Mouse (Mus musculus) heart, embryonic 15.5 days (tissue): ENCODE results near the gene Plxna1. TPM values are rescaled to one million over a fixed set of nuclear protein-coding genes. Genes with fewer than 3 reads are reported as not detected.

ENCODE experiments used
- ATAC-seq: fragments of 200-750 bp; cut with Nextera tagmentation; replicated peaks from 2 replicates; pipeline ENCODE4 v1.8.0; 2017; ENCODE audit warnings: low read depth, moderate TSS enrichment; ENCODE audit not compliant: insufficient number of reproducible peaks, insufficient read depth, low FRiP score
- H3K27ac ChIP-seq: fragments of 300-500 bp; sonication (generic); 2 replicates; pipeline ENCODE4 v1.5.1; 2015; ENCODE audit warnings: mild to moderate bottlenecking, inconsistent platforms
- H3K27me3 ChIP-seq: fragments of 300-500 bp; sonication (generic); 2 replicates; pipeline ENCODE4 v1.6.1; 2015; ENCODE audit warnings: inconsistent platforms
- H3K36me3 ChIP-seq: fragments of 300-500 bp; sonication (generic); 2 replicates; pipeline ENCODE4 v1.6.1; 2015; ENCODE audit warnings: mild to moderate bottlenecking, inconsistent platforms
- H3K4me1 ChIP-seq: fragments of 300-500 bp; sonication (generic); replicated peaks from 2 replicates; pipeline ENCODE4 v1.6.1; 2015; ENCODE audit warnings: inconsistent platforms
- H3K4me2 ChIP-seq: fragments of 300-500 bp; sonication (generic); 2 replicates; pipeline ENCODE4 v1.6.1; 2015; ENCODE audit warnings: inconsistent platforms, mild to moderate bottlenecking, moderate library complexity
- H3K4me3 ChIP-seq: fragments of 300-500 bp; sonication (generic); 2 replicates; pipeline ENCODE4 v1.5.1; 2015; ENCODE audit warnings: mild to moderate bottlenecking, inconsistent platforms
- H3K9ac ChIP-seq: fragments of 300-500 bp; sonication (generic); 2 replicates; pipeline ENCODE4 v1.6.1; 2015; ENCODE audit warnings: mild to moderate bottlenecking, inconsistent platforms
- H3K9me3 ChIP-seq: fragments of 300-500 bp; sonication (generic); replicated peaks from 2 replicates; pipeline ENCODE4 v1.6.1; 2016; ENCODE audit warnings: inconsistent platforms
- WGBS: fragments of 180-500 bp; shearing (Covaris S2); methylation state at CpG from one replicate; pipeline ENCODE4 v1.1.7; 2015; ENCODE audit warnings: mixed read lengths; 5-methylcytosine and 5-hydroxymethylcytosine counted together
- polyA plus RNA-seq: library from polyadenylated mRNA; unstranded; fragments of >200 nt; fragmentation: Nextera tagmentation; extraction: Ambion mirVana; gene quantifications from 2 replicates; pipeline ENCODE4 v1.2.1, GENCODE M21; 2015

Plxna1 gene
- polyA plus RNA-seq, 1 experiment from 2014 or later, result 10.0 TPM

- no peak for ATAC-seq
- no peak overlapping the region for H3K27ac ChIP-seq
- no peaks in the 10 kb centered on the region; the same call in 1 of the 2 replicates for H3K27me3 ChIP-seq
- no peak overlapping the region for H3K4me3 ChIP-seq
- H3K9ac ChIP-seq, result no peak overlapping the region
- no peaks in the 10 kb centered on the region for H3K36me3 ChIP-seq
- H3K4me1 ChIP-seq, result no peaks in the 10 kb centered on the region
- 34% methylated on average over 16 of the region's 16 CpGs for WGBS
- no peaks in the 10 kb centered on the region for H3K9me3 ChIP-seq
- H3K4me2 ChIP-seq, result no peak overlapping the region
Measured at GRCm38 (mm10) chr6:89281492-89282332, 80.7 kb downstream of the Plxna1 start.

GRCm38 (mm10) chr6:89280555-89280954, 81.9 kb downstream of the Plxna1 start:
- Histone ChIP-seq H3K9me3 (no peaks in the 10 kb centered on the region), H3K9ac (no peak overlapping the region), H3K4me3 (no peak overlapping the region), H3K27ac (no peak overlapping the region), H3K4me2 (no peak overlapping the region), H3K36me3 (no peaks in the 10 kb centered on the region), H3K27me3 (no peaks in the 10 kb centered on the region; the same call in 1 of the 2 replicates), H3K4me1 (no peaks in the 10 kb centered on the region)
- ATAC-seq, result no peak
- WGBS, result 76% methylated on average over 4 of the region's 4 CpGs

GRCm38 (mm10) chr6:89271731-89272475, 90.5 kb downstream of the Plxna1 start:
- no peak overlapping the region for H3K4me3 ChIP-seq
- 60% methylated on average over 10 of the region's 10 CpGs for WGBS
- H3K9ac ChIP-seq, result no peak overlapping the region
- H3K4me2 ChIP-seq, result no peak overlapping the region
- H3K36me3 ChIP-seq, result no peaks in the 10 kb centered on the region
- H3K27me3 ChIP-seq, result no peaks in the 10 kb centered on the region
- H3K4me1 ChIP-seq, result no peaks in the 10 kb centered on the region
- no peaks in the 10 kb centered on the region for H3K9me3 ChIP-seq
- ATAC-seq, result no peak
- H3K27ac ChIP-seq, result no peak overlapping the region

- Histone ChIP-seq H3K36me3 (no peaks in the 10 kb centered on the region), H3K9ac (no peak overlapping the region), H3K27me3 (0 out of 2 replicates have a peak, but pooled peaks cover 2% of the 10 kb centered on the region), H3K9me3 (no peaks in the 10 kb centered on the region), H3K4me1 (no peaks in the 10 kb centered on the region), H3K27ac (no peak overlapping the region), H3K4me3 (no peak overlapping the region), H3K4me2 (no peak overlapping the region)
- no peak for ATAC-seq
- WGBS, result 68% methylated on average over 5 of the region's 5 CpGs
Measured at GRCm38 (mm10) chr6:89267181-89267580, 95.2 kb downstream of the Plxna1 start.

Other genes with a start within 250 kb of the Plxna1 start
- 43.7 and 50.7 TPM in 2 replicates for gene Chchd6, start 233.0 kb upstream of the Plxna1 start, polyA plus RNA-seq